Mouse (Mus musculus): ENCODE data around the gene Phkb. TPM values are rescaled to one million over a fixed set of nuclear protein-coding genes. Genes with fewer than 3 reads are reported as not detected.
"Not testable (repeated sequence)": the region's sequence is repeated elsewhere in the genome, so short reads cannot be mapped to it uniquely, and the experiment has no call there.

Phkb gene
- polyA plus RNA-seq, 1 experiment from 2014 or later, result 64.5 TPM

DNA sequence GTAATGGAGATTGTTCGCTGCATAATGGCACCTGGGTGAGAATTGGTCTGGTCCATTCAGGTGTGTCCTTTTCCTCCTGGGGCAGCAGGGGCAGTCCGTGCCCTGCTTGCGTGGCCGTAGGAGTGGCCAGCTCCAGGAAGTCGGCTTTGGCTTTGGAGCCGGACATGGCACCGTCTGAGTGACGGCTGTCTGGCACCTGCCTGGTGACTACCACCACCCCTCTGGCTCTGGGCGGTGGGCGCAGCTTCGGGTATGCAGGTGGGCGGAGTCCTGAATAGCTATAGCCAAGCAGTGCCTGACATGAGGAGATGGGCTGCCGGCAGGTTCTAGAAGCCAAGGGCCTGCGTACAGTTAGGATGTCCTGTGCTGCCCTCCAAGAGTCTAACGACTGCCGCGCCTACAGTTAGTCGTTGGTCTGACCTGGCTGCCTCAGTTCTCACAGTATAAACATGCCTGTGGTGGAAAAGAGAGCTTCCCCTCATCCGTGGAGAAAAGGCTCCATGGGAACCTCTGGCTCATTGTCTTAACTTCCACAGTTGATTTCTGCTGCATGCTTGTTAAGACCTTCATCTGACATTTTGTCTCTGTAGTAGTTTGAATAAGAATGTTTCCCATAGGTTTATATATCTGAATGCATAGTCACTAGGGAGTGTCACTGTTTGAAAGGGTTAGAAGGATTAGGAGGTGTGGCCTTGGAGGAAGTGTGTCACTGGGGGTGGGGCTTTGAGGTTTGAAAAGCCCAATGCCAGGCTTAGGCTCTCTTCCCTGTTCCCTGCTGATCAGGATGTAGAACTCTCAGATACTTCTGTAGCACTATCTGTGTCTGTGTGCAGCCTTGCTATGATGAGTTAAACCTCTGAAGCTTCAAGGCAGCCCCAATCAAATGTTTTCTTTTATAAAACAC is 13.7 kb downstream of the Phkb start:
- Histone ChIP-seq H3K4me1 (ENCODE audit: control insufficient read depth, insufficient read depth, low read length) (no peaks in the 10 kb centered on the region), H3K4me2 (no peak overlapping the region), H3K27me3 (ENCODE audit: control insufficient read depth, insufficient read depth, low read length) (no peaks in the 10 kb centered on the region), H3K4me3 (ENCODE audit: low read depth, low read length) (no peak overlapping the region), H3K9ac (ENCODE audit: low read depth, low read length) (no peak overlapping the region), H3K9me3 (replicated peaks; ENCODE audit: control insufficient read depth, low read length) (no peaks in the 10 kb centered on the region), H3K36me3 (ENCODE audit: control insufficient read depth, insufficient read depth, low read length) (peaks cover 4% of the 10 kb centered on the region; the same call in 1 of the 2 replicates), H3K27ac (ENCODE audit: low read depth, low read length) (no peak overlapping the region)
- no peak for ATAC-seq (replicated peaks; ENCODE audit: insufficient number of reproducible peaks, low FRiP score, low TSS enrichment)
- WGBS (ENCODE audit: insufficient replicate concordance), result 84% methylated on average over 19 of the region's 19 CpGs

DNA sequence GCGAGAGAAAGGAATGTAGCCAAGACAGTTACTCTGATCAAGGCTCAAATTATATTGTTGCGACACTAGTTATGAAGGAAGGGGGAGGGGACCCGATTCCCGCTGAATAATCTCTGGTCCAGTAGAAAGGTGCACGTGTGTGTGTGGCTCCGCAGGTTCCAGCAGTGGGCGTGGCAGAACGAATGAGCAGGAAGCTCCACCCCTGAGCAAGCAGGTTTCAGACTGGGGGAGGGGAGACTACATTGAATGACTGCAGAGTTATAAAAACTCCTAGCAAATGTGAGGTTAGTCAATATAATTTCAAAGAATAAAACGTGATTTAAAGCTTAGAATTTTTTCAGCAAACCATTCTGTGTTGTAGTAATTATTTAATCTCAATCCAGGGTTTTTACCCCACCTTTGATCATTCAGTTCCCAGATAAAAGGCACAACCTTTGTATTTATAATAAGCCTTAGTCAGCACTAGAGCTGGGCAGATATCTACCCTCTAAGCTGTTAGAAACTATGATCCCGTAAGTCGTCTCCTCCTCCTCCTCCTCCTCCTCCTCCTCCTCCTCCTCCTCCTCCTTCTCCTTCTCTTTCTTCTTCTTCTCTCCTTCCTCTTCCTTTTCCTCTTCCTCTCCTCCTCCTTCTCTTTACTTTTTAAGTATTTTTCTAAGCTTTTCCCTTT is 16.6 kb downstream of the Phkb start:
- not testable (repeated sequence) for H3K4me3 ChIP-seq (ENCODE audit: low read depth, low read length); H3K9me3 ChIP-seq (replicated peaks; ENCODE audit: control insufficient read depth, low read length); H3K27me3 ChIP-seq (ENCODE audit: control insufficient read depth, insufficient read depth, low read length); H3K36me3 ChIP-seq (ENCODE audit: control insufficient read depth, insufficient read depth, low read length); H3K4me2 ChIP-seq; ATAC-seq (replicated peaks; ENCODE audit: insufficient number of reproducible peaks, low FRiP score, low TSS enrichment); H3K27ac ChIP-seq (ENCODE audit: low read depth, low read length); H3K4me1 ChIP-seq (ENCODE audit: control insufficient read depth, insufficient read depth, low read length); H3K9ac ChIP-seq (ENCODE audit: low read depth, low read length)
- 50% methylated on average over 11 of the region's 11 CpGs for WGBS (ENCODE audit: insufficient replicate concordance)

DNA sequence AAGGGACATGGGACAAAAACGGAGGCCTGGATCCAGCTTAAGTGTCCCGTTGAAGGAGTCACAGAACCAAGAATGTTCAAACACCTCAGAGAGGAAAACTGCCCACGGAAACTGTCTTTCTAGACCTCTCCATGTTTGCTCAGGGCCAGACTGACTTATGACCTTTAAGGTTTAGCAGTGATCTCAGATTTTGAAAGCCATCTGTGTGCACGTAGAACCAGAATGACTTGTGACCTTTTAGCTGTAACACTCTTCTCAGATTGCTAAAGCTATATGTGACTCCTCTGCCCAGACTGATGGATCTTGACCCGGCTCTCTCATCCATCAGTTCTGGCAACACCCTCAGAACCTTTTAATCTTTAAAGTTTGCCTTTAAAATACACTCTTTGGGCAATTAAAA is 19.9 kb downstream of the Phkb start:
- Histone ChIP-seq H3K27ac (ENCODE audit: low read depth, low read length) (no peak overlapping the region), H3K4me1 (ENCODE audit: control insufficient read depth, insufficient read depth, low read length) (no peaks in the 10 kb centered on the region), H3K4me3 (ENCODE audit: low read depth, low read length) (no peak overlapping the region), H3K36me3 (ENCODE audit: control insufficient read depth, insufficient read depth, low read length) (no peaks in the 10 kb centered on the region), H3K9ac (ENCODE audit: low read depth, low read length) (no peak overlapping the region), H3K9me3 (replicated peaks; ENCODE audit: control insufficient read depth, low read length) (no peaks in the 10 kb centered on the region), H3K27me3 (ENCODE audit: control insufficient read depth, insufficient read depth, low read length) (no peaks in the 10 kb centered on the region), H3K4me2 (no peak overlapping the region)
- WGBS (ENCODE audit: insufficient replicate concordance), result 82% methylated on average over 5 of the region's 5 CpGs
- ATAC-seq (replicated peaks; ENCODE audit: insufficient number of reproducible peaks, low FRiP score, low TSS enrichment), result no peak

DNA sequence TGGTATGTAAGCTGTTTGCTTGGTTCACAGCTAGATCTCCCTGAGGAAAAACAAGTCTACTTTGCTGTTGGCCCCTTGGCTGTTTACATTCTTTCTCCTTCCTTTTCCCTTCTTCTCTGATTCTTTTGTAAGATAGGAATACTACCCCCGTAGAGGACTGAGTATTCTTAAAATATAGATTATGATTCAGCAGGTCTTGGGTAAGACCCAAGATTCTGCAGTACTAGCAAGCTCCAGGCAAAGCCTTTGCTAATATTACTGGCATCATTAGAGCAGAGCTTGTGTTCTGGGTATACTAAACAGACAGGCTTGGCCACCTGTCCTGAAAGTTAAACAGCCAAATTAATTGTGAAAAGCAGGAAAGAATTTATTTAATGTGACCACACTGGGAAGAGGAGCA is 21.6 kb downstream of the Phkb start:
- ATAC-seq (replicated peaks; ENCODE audit: insufficient number of reproducible peaks, low FRiP score, low TSS enrichment), result no peak
- Histone ChIP-seq H3K9me3 (replicated peaks; ENCODE audit: control insufficient read depth, low read length) (no peaks in the 10 kb centered on the region), H3K36me3 (ENCODE audit: control insufficient read depth, insufficient read depth, low read length) (no peaks in the 10 kb centered on the region), H3K4me1 (ENCODE audit: control insufficient read depth, insufficient read depth, low read length) (no peaks in the 10 kb centered on the region), H3K27ac (ENCODE audit: low read depth, low read length) (no peak overlapping the region), H3K4me3 (ENCODE audit: low read depth, low read length) (no peak overlapping the region), H3K27me3 (ENCODE audit: control insufficient read depth, insufficient read depth, low read length) (no peaks in the 10 kb centered on the region), H3K9ac (ENCODE audit: low read depth, low read length) (no peak overlapping the region), H3K4me2 (no peak overlapping the region)
- WGBS (ENCODE audit: insufficient replicate concordance), result 70% methylated on average over 1 of the region's 1 CpGs

DNA sequence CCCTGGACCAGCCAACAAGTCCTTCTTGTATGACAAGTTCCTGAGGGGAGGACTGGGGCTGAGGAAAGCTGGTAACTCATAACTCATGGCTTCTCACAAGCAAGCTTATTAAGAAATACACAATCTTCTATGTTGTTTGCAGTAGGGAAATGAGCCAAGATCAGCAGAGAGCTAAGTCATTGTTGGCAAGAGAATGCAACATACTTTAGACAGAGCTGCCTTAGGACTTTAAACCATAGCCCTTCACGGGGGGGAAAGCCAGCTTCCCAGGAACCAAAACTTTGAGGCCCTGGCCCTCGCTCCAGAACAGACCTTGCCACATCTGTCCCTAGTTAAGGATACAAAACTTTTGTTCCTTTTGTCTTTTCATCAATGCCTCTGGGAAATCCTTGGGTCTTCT is 30.9 kb downstream of the Phkb start:
- ATAC-seq (replicated peaks; ENCODE audit: insufficient number of reproducible peaks, low FRiP score, low TSS enrichment), result no peak
- H3K27ac ChIP-seq (ENCODE audit: low read depth, low read length), result no peak overlapping the region
- WGBS (ENCODE audit: insufficient replicate concordance), result 89% methylated on average over 2 of the region's 2 CpGs

DNA sequence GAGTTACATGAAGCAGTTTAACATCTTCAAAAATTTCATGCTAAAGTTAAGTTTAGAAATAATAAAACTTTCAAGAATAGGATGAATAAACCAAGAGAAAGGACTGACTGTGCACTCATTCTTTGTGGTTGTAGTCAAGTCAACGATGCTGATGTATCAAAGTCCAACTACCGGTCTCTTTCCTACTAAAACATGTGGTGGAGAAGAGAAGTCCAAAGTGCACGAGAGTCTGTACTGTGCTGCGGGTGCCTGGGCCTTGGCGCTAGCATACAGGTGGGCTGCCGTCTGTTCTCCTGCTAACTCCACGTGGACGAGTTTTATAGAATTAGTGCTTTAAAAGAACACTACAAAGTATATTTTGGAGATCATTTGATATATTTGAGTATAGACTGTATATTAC is 37.2 kb downstream of the Phkb start:
- no peak for ATAC-seq (replicated peaks; ENCODE audit: insufficient number of reproducible peaks, low FRiP score, low TSS enrichment)
- H3K4me1 ChIP-seq (ENCODE audit: control insufficient read depth, insufficient read depth, low read length), result no peaks in the 10 kb centered on the region
- H3K9ac ChIP-seq (ENCODE audit: low read depth, low read length), result no peak overlapping the region
- H3K4me3 ChIP-seq (ENCODE audit: low read depth, low read length), result no peak overlapping the region
- no peak overlapping the region for H3K27ac ChIP-seq (ENCODE audit: low read depth, low read length)
- no peaks in the 10 kb centered on the region for H3K27me3 ChIP-seq (ENCODE audit: control insufficient read depth, insufficient read depth, low read length)
- peaks cover 6% of the 10 kb centered on the region for H3K36me3 ChIP-seq (ENCODE audit: control insufficient read depth, insufficient read depth, low read length)
- H3K9me3 ChIP-seq (replicated peaks; ENCODE audit: control insufficient read depth, low read length), result no peaks in the 10 kb centered on the region
- 94% methylated on average over 8 of the region's 8 CpGs for WGBS (ENCODE audit: insufficient replicate concordance)
- no peak overlapping the region for H3K4me2 ChIP-seq

More for the DNA sequence above, 30.9 kb downstream of the Phkb start:
- Histone ChIP-seq H3K4me1 (ENCODE audit: control insufficient read depth, insufficient read depth, low read length) (no peaks in the 10 kb centered on the region), H3K9me3 (replicated peaks; ENCODE audit: control insufficient read depth, low read length) (no peaks in the 10 kb centered on the region), H3K36me3 (ENCODE audit: control insufficient read depth, insufficient read depth, low read length) (no peaks in the 10 kb centered on the region), H3K9ac (ENCODE audit: low read depth, low read length) (no peak overlapping the region), H3K27me3 (ENCODE audit: control insufficient read depth, insufficient read depth, low read length) (no peaks in the 10 kb centered on the region), H3K4me3 (ENCODE audit: low read depth, low read length) (no peak overlapping the region), H3K4me2 (no peak overlapping the region)

DNA sequence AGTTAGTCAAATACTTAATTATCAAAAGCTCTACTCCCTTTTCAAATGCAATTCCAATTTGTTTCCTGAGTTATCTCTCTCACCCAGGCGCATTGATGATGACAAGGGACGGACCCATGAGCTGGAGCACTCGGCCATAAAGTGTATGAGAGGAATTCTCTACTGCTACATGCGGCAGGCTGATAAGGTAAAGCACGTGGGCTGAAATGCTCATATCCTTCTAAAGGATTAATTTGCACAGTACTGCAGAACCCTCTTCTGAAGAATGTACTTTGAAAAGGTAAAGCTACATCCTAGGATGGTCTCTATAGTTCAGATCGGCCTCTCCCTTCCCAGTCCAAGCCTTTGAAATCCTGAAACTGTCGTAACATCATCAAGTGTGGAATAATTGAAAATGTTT is 38.9 kb downstream of the Phkb start:
- no peak overlapping the region for H3K4me2 ChIP-seq
- H3K9ac ChIP-seq (ENCODE audit: low read depth, low read length), result no peak overlapping the region
- H3K9me3 ChIP-seq (replicated peaks; ENCODE audit: control insufficient read depth, low read length), result no peaks in the 10 kb centered on the region
- no peak overlapping the region for H3K4me3 ChIP-seq (ENCODE audit: low read depth, low read length)
- WGBS (ENCODE audit: insufficient replicate concordance), result 74% methylated on average over 7 of the region's 7 CpGs
- peaks cover 6% of the 10 kb centered on the region for H3K36me3 ChIP-seq (ENCODE audit: control insufficient read depth, insufficient read depth, low read length)
- no peak for ATAC-seq (replicated peaks; ENCODE audit: insufficient number of reproducible peaks, low FRiP score, low TSS enrichment)
- no peaks in the 10 kb centered on the region for H3K4me1 ChIP-seq (ENCODE audit: control insufficient read depth, insufficient read depth, low read length)
- H3K27me3 ChIP-seq (ENCODE audit: control insufficient read depth, insufficient read depth, low read length), result no peaks in the 10 kb centered on the region
- no peak overlapping the region for H3K27ac ChIP-seq (ENCODE audit: low read depth, low read length)

DNA sequence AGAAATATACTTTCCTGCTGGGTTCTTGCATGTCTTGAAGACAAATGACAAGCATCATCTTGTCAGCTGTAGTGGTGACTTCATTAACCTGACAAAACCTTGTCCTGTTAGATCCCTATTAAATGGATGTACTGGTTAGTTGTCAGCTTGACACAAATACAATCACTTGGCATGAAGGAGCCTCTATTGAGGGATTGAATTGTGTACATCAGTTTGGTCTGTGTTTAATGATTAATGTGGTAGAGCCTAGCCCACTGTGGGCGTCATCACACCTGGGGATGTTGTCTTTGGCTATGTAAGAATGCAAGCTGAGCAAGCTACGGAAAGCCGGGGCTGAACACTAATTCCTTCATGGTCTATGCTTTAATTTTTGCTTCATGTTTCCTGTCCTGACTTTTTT is 44.1 kb downstream of the Phkb start:
- no peak for ATAC-seq (replicated peaks; ENCODE audit: insufficient number of reproducible peaks, low FRiP score, low TSS enrichment)
- H3K9ac ChIP-seq (ENCODE audit: low read depth, low read length), result no peak overlapping the region
- 94% methylated on average over 3 of the region's 3 CpGs for WGBS (ENCODE audit: insufficient replicate concordance)
- no peak overlapping the region for H3K4me3 ChIP-seq (ENCODE audit: low read depth, low read length)
- no peaks in the 10 kb centered on the region for H3K27me3 ChIP-seq (ENCODE audit: control insufficient read depth, insufficient read depth, low read length)
- H3K36me3 ChIP-seq (ENCODE audit: control insufficient read depth, insufficient read depth, low read length), result peaks cover 3% of the 10 kb centered on the region
- no peaks in the 10 kb centered on the region for H3K4me1 ChIP-seq (ENCODE audit: control insufficient read depth, insufficient read depth, low read length)
- H3K9me3 ChIP-seq (replicated peaks; ENCODE audit: control insufficient read depth, low read length), result no peaks in the 10 kb centered on the region
- H3K27ac ChIP-seq (ENCODE audit: low read depth, low read length), result no peak overlapping the region
- H3K4me2 ChIP-seq, result no peak overlapping the region
